Mouse (Mus musculus) gastrocnemius, postnatal 10 days (tissue): ENCODE measurements around the gene Spata4. TPM values are rescaled to one million over a fixed set of nuclear protein-coding genes. Genes with fewer than 3 reads are reported as not detected.
A peak's percentile ranks its signal among the peaks of the same experiment; 100 is the strongest.
"Not testable (repeated sequence)": the region's sequence is repeated elsewhere in the genome, so short reads cannot be mapped to it uniquely, and the experiment has no call there.

ENCODE experiments used
- DNase-seq: peaks from one replicate; pipeline ENCODE4 v3.0.0; 2021; ENCODE audit warnings: mixed read lengths
- long read RNA-seq, 2 experiments: library from polyadenylated mRNA; stranded (forward); transcript quantifications; one replicate each; pipeline ENCODE4 v2.0.0; 2021
- total RNA-seq, 2 experiments: library from RNA; stranded (reverse); gene quantifications; 2 replicates each; pipeline ENCODE4 v1.2.3; 2021

The Spata4 gene
- not detected for total RNA-seq
- long read RNA-seq, experiment 1: 0 reads
- long read RNA-seq, experiment 2: 0 reads

- DNase-seq: no peak
Measured at GRCm38 (mm10) chr8:54600671-54601251, at the start of gene Spata4. Gene Spata4, plus strand, starts transcription at chr8:54600781.

GRCm38 (mm10) chr8:54554921-54555320 is 45.7 kb upstream of the Spata4 start:
- no peak for DNase-seq

GRCm38 (mm10) chr8:54562137-54562536 is 38.4 kb upstream of the Spata4 start:
- no peak for DNase-seq

- DNase-seq: no peak
Measured at GRCm38 (mm10) chr8:54565181-54565580, 35.4 kb upstream of the Spata4 start.

- no peak for DNase-seq
Measured at GRCm38 (mm10) chr8:54565603-54566260, 34.8 kb upstream of the Spata4 start.

- no peak for DNase-seq
Measured at GRCm38 (mm10) chr8:54567168-54567567, 33.4 kb upstream of the Spata4 start.

- DNase-seq: no peak
Measured at GRCm38 (mm10) chr8:54570618-54571609, 29.7 kb upstream of the Spata4 start.

- no peak for DNase-seq
Measured at GRCm38 (mm10) chr8:54581436-54581835, 19.1 kb upstream of the Spata4 start.

GRCm38 (mm10) chr8:54582886-54583285 is 17.7 kb upstream of the Spata4 start:
- no peak for DNase-seq

GRCm38 (mm10) chr8:54594634-54595033 is 5.9 kb upstream of the Spata4 start:
- no peak for DNase-seq

GRCm38 (mm10) chr8:54596051-54596450 is 4.5 kb upstream of the Spata4 start:
- no peak for DNase-seq

GRCm38 (mm10) chr8:54596940-54597339 is 3.6 kb upstream of the Spata4 start:
- no peak for DNase-seq

GRCm38 (mm10) chr8:54597386-54597785 is 3.2 kb upstream of the Spata4 start:
- no peak for DNase-seq

- DNase-seq: no peak
Measured at GRCm38 (mm10) chr8:54603440-54603839, 2.9 kb downstream of the Spata4 start.

GRCm38 (mm10) chr8:54609336-54609735 is 8.8 kb downstream of the Spata4 start:
- DNase-seq: no peak

- DNase-seq: peak; percentile 12
Measured at GRCm38 (mm10) chr8:54610238-54610637, 9.7 kb downstream of the Spata4 start.

- DNase-seq: not testable (repeated sequence)
Measured at GRCm38 (mm10) chr8:54616710-54617109, 16.1 kb downstream of the Spata4 start.

GRCm38 (mm10) chr8:54638634-54639033 is 38.1 kb downstream of the Spata4 start:
- no peak for DNase-seq
